Mouse (Mus musculus): Measurements from ENCODE around the gene Dazap2.
"Not testable (repeated sequence)": the region's sequence is repeated elsewhere in the genome, so short reads cannot be mapped to it uniquely, and the experiment has no call there.

The Dazap2 gene

DNA sequence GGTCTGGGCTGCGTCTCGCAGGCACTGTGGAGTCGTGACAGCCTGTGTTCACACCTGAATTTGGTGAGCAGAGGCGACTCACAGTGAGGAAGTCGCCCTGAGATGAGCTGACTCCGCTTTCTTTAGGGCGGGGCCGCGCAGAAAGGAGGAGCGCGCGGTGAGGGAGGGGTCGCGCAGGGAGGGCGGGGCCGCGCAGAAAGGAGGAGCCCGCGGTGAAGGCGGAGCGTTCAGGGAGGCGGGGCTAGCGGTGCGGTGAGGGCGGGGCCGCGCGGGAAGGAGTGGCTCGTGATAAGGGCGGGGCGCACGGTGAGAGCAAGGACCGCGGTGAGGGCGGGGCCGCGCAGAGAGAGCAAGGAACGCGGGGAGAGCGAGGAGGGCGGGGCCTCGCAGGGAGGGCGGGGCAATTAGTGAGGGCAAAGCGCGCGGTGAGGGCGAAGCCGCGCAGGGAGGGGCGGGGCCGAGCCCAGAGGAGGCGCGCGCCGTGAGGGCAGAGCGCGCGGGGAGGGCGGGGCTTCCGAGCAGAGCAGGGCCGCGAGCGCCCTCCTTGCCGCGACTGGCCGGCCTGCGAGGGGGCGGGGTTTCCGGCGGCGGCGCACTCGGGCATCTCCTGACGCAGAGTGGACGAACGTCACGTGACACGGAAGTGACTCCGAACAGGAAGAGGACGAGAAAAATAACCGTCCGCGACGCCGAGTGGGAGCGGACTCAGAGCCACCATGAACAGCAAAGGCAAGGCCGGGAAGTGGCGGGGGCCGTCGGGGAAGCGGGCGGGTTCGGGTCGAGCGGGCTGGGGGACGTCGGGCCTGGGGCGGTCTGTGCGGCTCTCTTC lies at the start of gene Dazap2:
Gene Dazap2, plus strand, starts transcription at position 354 of the 829 bp plus-strand sequence.
- DNase-seq, result peak; percentile 98

GRCm38 (mm10) chr15:100566531-100566930 lies 48.6 kb upstream of the Dazap2 start:
- no peak for DNase-seq

- no peak for DNase-seq
These were observed 45.9 kb upstream of the Dazap2 start for GRCm38 (mm10) chr15:100569239-100569638.

DNA sequence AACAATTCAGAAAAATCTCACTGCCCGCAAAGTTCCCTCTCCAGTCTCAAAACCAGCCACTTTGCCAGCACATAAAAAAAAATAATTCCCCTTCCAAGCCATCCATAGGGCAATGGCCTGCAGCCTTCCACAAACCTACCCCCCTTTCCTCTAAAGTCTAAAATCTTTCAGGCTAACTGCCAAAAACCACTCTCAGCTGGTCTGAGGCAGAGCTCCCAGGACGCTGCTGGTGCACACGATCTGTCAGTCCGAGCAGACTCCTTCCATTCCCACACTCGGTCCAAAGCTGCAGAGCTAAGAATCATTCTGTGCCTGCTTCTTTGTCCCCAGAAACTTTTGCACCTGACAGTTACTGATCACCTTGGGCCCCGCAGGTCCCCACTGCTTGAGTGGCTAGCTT lies 41.2 kb upstream of the Dazap2 start:
- DNase-seq, result no peak

DNA sequence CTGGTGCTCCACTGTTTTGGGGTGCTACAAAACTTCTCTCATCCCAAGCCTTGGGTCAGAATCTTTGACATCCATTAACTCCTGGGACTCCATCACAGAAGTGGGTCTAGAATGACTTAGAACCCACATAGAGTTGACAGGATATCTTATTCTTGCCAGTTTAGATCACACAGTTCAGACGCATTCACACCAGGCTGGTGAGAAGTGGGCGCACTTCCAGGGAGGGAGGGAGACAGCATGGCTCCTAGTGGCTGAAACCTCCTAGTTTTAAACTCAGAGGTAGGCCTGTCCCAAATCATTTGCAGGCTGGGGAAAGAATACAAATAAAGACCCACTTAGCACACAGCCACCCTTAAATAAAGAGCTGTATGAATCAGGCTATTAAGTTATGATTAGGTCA lies 40.8 kb upstream of the Dazap2 start:
- DNase-seq, result no peak

DNA sequence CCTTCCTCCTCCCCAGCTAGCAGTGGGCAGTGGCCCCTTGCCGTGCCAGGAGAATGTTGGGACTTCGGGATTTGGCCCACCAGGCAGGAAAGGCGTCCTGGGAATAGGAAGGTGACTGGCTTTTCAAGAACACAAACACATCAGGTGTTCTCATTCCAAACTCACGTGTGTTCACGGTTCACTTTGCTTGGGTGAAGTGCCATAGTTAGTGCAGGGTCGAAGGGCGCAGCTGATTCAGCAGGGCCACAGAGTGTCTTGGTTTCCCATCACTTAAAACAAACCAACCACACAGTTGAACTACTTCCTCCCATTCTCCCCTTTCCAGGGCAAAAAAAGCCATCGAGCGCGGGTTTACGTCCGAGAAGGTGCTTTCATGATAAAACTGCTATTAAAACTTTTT lies 39.8 kb upstream of the Dazap2 start:
- DNase-seq, result no peak

DNA sequence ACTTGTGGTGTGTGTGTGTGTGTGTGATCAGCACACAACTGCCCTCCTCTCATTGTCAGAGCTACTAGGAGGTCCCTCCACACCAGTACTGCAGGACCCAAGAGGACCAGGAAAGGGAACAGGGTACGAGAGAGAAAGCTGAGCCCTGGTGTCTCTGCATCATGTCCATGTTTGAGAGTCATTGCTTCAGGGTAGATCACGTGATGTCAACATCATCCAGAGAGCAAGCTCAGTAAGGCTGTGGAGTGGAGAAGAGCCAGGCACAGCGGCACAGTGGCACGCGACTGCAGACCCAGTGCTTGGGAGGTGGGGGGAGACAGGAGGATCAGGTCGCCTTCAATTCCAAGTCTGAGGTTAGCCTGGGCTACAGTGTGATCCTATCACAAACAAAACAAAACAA lies 38.8 kb upstream of the Dazap2 start:
- DNase-seq, result no peak

GRCm38 (mm10) chr15:100576810-100577209 lies 38.3 kb upstream of the Dazap2 start:
- no peak for DNase-seq

DNA sequence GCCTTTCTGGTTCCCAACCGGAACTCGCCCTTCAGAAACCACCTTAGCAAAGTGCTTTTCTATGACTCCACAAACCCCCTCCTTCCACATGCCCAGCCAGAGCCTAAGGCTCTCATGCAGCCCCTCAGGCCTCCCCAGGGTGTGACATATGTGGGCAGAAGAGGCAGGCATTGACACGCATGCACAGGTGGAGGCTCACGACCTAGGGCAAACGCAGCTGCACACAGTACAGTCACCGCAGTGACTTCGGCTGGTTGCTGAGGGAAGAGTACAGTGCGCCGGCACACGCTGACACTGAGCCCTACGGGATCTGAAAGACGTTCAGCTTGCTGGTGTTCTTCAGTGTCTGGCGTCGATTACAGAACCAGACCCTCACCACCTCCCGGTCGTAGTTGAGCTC lies 37.2 kb upstream of the Dazap2 start:
- no peak for DNase-seq

DNA sequence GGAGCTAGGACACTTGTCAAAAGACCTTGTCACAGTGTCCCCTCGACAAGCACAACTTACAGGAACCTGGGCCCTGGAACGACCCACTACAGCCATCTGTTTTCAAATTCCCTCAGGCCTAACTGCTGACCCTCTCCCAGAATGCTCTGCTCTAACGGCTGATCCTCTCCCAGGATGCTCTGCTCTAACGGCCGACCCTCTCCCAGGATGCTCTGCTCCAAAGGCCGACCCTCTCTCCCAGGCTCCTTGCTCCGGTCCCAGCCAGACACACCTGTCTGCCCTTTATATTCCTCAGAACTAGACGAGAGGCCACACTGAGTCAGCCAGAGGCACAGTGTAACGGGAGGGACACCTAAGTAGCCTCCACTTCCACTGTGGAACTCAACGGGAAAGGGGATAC lies 35.0 kb upstream of the Dazap2 start:
- no peak for DNase-seq

- DNase-seq, result no peak
These were observed 29.2 kb upstream of the Dazap2 start for GRCm38 (mm10) chr15:100585931-100586330.

- no peak for DNase-seq
These were observed 28.0 kb upstream of the Dazap2 start for GRCm38 (mm10) chr15:100587166-100587565.

- DNase-seq, result no peak
These were observed 26.9 kb upstream of the Dazap2 start for GRCm38 (mm10) chr15:100588297-100588696.

GRCm38 (mm10) chr15:100590436-100590835 lies 24.7 kb upstream of the Dazap2 start:
- DNase-seq, result no peak

DNA sequence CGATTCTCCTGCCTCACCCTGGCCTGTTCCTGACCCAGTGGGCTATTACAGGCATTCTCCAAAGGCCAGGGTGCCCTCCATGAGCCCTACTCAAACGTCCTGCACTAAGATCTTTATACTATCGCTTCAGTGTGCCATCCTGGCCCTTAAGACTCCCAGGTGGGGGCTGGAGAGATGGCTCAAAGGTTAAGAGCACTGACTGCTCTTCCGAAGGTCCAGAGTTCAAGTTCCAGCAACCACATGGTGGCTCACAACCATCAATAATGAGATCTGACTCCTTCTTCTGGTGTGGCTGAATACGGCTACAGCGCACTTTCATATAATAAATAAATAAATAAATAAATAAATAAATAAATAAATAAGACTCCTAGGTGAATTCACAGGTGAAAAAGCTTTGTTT lies 22.3 kb upstream of the Dazap2 start:
- DNase-seq, result no peak

GRCm38 (mm10) chr15:100598287-100598882 lies 16.8 kb upstream of the Dazap2 start:
- DNase-seq, result no peak

- DNase-seq, result peak; percentile 50
These were observed 16.3 kb upstream of the Dazap2 start for GRCm38 (mm10) chr15:100598883-100599275.

- no peak for DNase-seq
These were observed 15.7 kb upstream of the Dazap2 start, which contains the start of gene Pou6f1 for GRCm38 (mm10) chr15:100599276-100600046. Gene Pou6f1, minus strand, starts transcription at chr15:100599984.

DNA sequence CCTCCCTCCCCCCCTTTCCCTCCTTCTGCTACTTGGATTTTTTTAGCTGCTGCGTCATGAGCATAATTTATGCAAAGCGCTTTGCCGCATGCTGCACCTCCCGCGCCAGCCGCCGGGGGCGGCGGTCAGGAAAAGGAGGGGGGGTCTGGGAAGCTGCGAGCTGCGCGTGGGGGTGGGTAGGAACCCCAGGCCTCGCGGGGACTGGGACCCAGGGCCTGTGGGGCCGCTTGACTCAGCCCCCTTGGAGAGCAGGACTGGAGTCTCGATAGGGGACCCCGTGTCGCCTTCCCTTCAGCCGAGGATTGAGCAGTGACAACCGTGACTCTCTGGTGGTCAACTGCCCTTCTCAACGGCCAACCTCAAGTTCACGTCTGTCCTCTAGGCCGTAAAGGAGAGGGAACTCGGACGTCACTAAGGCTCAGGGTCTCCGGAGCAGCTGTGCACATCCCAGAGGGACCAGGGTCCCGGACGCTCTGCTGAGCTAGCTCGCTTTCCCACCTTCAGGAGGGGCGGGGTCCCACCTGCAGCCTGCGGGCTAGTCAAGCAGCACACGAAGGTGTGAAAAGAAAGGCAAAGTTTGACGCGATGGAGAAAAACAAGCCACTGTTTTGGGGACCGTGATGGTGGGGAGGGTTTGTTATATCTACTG lies 15.0 kb upstream of the Dazap2 start:
- peak; percentile 93 for DNase-seq

GRCm38 (mm10) chr15:100600696-100601272 lies 14.4 kb upstream of the Dazap2 start:
- DNase-seq, result no peak

DNA sequence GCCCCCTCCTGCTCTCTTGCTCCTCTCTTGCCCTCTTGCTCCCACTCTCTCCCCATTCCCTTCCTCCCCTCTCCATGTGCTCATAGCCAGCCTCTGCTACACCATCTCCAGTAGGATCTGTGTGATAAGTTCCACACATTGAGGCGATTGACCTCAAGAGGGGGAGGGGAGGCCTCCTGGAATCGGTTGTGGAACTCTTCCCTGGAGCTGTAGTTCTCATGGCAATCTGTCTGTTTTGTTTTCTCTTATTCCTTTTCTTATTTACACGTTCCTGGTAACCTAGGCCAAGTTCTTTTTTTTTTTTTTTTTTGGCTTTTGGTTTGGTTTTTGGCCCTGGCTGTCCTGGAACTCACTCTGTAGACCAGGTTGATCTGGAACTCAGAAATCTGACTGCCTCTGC lies 13.5 kb upstream of the Dazap2 start:
- no peak for DNase-seq

GRCm38 (mm10) chr15:100606677-100607076 lies 8.5 kb upstream of the Dazap2 start:
- not testable (repeated sequence) for DNase-seq

GRCm38 (mm10) chr15:100611951-100612350 lies 3.2 kb upstream of the Dazap2 start:
- no peak for DNase-seq
